Mouse (Mus musculus) MEL (cell line): ENCODE results near the gene Tmem242.

ENCODE experiments used
- CHD1 ChIP-seq: IDR thresholded peaks from 2 replicates; pipeline ENCODE4 v1.6.1; 2012; ENCODE audit warnings: low read depth, mild to moderate bottlenecking, inconsistent platforms, low read length, improper control_type of control experiment
- CTCF ChIP-seq, 3 experiments: IDR thresholded peaks in 2 of 3; conservative IDR thresholded peaks in 1 of 3; 2 replicates each; pipeline ENCODE4 v1.5.1; 2011 to 2012; ENCODE audit warnings: low read length in 3 of 3, low read depth in 2 of 3, mild to moderate bottlenecking in 2 of 3, improper control_type of control experiment in 1 of 3, inconsistent platforms in 1 of 3, mixed read lengths in 1 of 3, moderate library complexity in 1 of 3; ENCODE audit not compliant: control insufficient read depth in 1 of 3, insufficient read depth in 1 of 3, poor library complexity in 1 of 3, severe bottlenecking in 1 of 3
- EP300 ChIP-seq, 2 experiments: IDR thresholded peaks; 2 replicates each; pipeline ENCODE4 v1.6.1; 2011; ENCODE audit warnings: improper control_type of control experiment in 2 of 2, low read length in 2 of 2, low read depth in 1 of 2, mild to moderate bottlenecking in 1 of 2
- ETS1 ChIP-seq: IDR thresholded peaks from 2 replicates; pipeline ENCODE4 v1.6.1; 2012; ENCODE audit warnings: low read depth, mild to moderate bottlenecking, inconsistent platforms, low read length, improper control_type of control experiment, moderate library complexity
- GABPA ChIP-seq: IDR thresholded peaks from 2 replicates; pipeline ENCODE4 v1.6.1; 2012; ENCODE audit warnings: low read depth, mild to moderate bottlenecking, inconsistent platforms, low read length, improper control_type of control experiment, moderate library complexity
- RAD21 ChIP-seq: IDR thresholded peaks from 2 replicates; pipeline ENCODE4 v1.6.1; 2011; ENCODE audit warnings: mild to moderate bottlenecking, low read depth, low read length, improper control_type of control experiment
- TCF12 ChIP-seq: IDR thresholded peaks from 2 replicates; pipeline ENCODE4 v1.6.1; 2014; ENCODE audit warnings: low read depth, mild to moderate bottlenecking, inconsistent platforms, low read length, improper control_type of control experiment, moderate library complexity
- USF1 ChIP-seq: IDR thresholded peaks from 2 replicates; pipeline ENCODE4 v1.6.1; 2014; ENCODE audit warnings: low read depth, mild to moderate bottlenecking, inconsistent platforms, low read length, improper control_type of control experiment, moderate library complexity
- ZKSCAN1 ChIP-seq: IDR thresholded peaks from 2 replicates; pipeline ENCODE4 v1.6.1; 2012; ENCODE audit warnings: low read depth, mild to moderate bottlenecking, inconsistent platforms, low read length, improper control_type of control experiment, moderate library complexity

DNA sequence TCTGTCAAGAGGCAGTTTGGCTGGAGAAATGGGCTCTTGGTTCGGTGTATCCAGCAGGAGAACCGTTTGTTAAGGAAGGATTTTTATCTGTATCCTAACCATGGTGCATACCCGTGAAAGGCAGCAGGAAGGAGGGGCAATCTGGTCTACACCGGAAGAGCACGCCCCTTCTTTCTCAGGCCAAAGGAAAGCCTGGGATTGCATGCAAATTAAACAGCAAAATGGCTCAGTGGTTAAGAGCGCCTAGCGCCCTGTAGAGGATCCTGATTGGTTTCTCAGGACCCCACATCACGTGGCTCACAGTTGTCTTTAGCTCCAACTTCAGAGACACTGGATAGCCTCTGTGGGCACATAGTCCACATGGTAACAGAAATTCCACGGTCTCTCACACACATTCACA lies 21.0 kb downstream of the Tmem242 start:
- no peak for TF ChIP-seq CTCF (IDR thresholded peaks at IDR 0.05 in 2 of 3, conservative IDR thresholded peaks at IDR 0.05 in 1 of 3; ENCODE audit: control insufficient read depth in 1 of 3, insufficient read depth in 1 of 3, low read depth in 2 of 3, low read length in 3 of 3, poor library complexity in 1 of 3, severe bottlenecking in 1 of 3)
- TF ChIP-seq ZKSCAN1: no peak
- TF ChIP-seq TCF12: no peak
- no peak for TF ChIP-seq ETS1
- no peak for TF ChIP-seq CHD1
- TF ChIP-seq EP300 (IDR thresholded peaks at IDR 0.05; ENCODE audit: low read depth in 1 of 2, low read length in 2 of 2): no peak
- no peak for TF ChIP-seq RAD21
- no peak for TF ChIP-seq USF1
- TF ChIP-seq GABPA: no peak
